Mouse (Mus musculus): ENCODE results near the gene Crhr2.

The Crhr2 gene

GRCm38 (mm10) chr6:55123056-55123455 is 9.8 kb downstream of the Crhr2 start:
- DNase-seq (ENCODE audit: low spot score in 2 of 2) = no peak

- DNase-seq (ENCODE audit: low spot score in 2 of 2) = no peak
These were observed 15.3 kb downstream of the Crhr2 start for GRCm38 (mm10) chr6:55117325-55118109.

DNA sequence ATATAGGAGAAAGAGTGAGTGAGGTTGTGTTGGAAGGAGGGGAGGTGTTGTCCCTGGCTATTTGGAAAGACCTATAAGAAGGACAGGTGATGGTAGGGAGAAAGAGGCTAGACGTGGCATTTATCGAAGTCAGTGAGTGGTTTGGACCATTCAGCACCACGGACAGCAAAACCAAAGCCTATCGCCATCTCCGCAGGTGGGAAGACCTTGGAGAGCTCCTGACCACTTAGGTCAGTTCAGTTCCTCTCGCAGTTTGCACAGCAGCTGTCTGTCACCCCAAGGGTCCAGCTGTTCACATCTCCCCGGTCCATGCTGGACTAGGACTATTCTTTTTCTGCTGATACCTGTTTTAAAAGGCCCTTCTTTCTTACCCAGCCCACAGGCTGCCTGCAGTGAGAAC is 24.5 kb downstream of the Crhr2 start:
- DNase-seq (ENCODE audit: low spot score in 2 of 2) = peak in 1 of 2 experiments; percentile 26

GRCm38 (mm10) chr6:55098603-55099002 is 34.2 kb downstream of the Crhr2 start:
- no peak for DNase-seq (ENCODE audit: low spot score in 2 of 2)

DNA sequence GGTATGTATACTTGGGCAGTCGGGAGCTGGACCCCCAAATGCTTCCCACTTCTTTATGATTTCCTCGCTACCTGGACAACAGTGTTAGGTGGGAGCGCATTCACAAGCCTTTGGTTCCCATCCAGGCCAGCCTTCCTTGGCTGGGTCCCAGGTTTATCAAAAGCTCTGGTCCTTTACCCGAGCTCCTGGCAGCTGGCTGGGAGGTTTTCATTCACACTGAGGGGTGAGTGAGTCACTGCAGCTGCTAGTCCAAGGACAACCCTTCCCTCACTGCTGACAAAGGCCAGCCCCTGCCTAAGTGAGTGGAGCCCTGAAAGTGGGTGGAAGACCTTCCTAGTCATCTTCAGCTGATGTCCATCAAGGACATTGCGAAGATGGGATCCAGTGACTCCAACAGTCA is 34.8 kb downstream of the Crhr2 start:
- DNase-seq (ENCODE audit: low spot score in 2 of 2) = peak in 1 of 2 experiments; percentile 22

GRCm38 (mm10) chr6:55093431-55094146 is 39.2 kb downstream of the Crhr2 start:
- no peak for DNase-seq (ENCODE audit: low spot score in 2 of 2)

DNA sequence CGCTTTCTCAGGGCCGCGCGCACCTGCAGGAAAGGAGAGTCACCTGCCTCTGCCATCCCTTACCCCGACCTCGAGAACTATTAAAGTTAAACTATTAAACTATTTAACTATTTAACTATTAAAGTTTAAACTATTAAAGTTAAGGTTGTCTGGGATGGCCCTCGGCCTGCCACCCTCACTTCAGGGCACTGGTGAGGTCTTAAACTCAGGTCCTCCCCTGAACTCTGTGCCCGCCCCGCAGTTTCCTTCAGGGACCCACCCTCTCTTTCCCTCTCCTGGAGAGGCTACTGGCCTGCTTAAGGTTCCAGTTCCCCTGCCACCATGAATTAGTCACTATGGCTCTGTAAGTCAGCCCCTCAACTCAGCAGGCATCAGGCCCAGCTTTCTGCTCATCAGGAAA is 41.4 kb downstream of the Crhr2 start:
- no peak for DNase-seq (ENCODE audit: low spot score in 2 of 2)

DNA sequence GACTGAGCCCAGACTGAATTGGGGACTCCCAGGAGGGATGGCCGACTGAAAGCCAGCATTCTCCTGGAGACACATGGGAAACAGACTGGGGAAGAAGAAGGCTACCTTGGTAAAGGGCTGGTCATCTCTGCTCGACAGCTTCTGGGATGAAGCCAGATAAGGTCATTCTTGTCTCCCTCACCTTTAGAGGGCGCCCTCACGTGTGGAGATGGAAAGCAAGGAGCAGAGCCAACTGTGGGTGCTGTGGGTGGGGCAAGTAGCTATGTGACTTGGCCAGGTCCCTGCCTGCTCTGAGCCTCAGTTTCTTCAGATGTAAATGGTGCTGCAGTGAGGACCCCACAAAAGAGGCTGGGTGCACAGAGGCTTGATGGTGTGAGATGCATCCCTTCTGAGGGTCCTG is 42.2 kb downstream of the Crhr2 start:
- DNase-seq (ENCODE audit: low spot score in 2 of 2) = no peak

DNA sequence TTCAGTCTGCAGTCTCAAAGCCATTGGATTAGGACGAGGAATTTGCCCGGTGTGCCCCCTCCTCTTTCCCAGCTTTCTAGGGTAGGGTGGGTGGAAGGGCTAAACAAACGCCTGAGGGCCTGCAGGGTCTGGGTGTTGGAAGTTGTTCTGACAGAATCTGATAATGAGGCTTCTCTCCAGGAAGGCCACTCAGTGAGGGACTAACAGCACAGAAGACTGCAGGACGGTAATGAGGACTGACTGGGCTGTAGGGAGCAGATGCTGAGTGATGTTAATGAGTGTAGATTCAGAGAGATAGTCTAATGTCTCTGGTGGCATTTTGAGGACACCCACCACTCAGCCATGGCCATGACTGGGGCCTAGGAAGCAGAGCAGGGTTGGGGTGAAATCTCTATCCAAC is 45.5 kb downstream of the Crhr2 start:
- DNase-seq (ENCODE audit: low spot score in 2 of 2) = no peak

DNA sequence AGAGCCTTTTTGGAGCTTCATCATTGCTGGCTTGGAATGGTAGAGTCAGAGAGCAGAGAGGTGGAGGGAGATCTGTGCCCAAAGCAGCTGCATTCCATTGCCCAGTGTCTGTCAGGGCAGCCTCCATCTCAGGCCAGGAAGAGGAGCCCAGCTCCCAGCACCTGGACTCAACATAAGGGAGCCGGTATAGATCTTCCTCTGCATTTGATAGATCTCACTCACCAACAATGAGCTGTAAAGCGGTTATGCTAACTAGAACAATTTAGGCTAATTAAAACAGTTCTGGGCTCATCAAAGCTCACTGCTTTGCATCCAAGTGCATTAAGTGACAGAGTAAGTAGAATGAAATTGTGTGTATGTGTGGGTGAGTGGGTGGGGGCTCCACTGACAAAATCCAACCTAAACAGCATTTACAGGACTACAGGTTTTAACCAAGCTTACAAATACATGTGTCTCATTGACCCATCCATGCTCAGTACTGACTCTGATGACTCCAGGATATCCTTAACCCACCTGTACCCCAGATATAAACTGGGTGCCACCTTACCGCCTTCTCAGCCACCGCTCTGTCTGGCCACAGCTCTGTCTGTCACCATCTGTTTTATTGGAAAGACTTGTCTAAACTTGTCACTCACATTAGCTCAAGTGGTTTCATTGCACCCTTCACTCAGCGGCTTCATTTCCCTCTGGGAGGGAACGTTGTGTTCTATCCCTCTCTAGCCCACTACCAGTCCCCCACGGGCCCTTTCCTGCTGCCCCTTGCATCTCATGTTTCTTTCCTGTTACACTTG is 50.4 kb downstream of the Crhr2 start:
- DNase-seq (ENCODE audit: low spot score in 2 of 2) = no peak

GRCm38 (mm10) chr6:55081379-55081778 is 51.4 kb downstream of the Crhr2 start:
- DNase-seq (ENCODE audit: low spot score in 2 of 2) = no peak

- DNase-seq (ENCODE audit: low spot score in 2 of 2) = no peak
These were observed 56.1 kb downstream of the Crhr2 start for GRCm38 (mm10) chr6:55076561-55077255.

- DNase-seq (ENCODE audit: low spot score in 2 of 2) = no peak
These were observed 66.9 kb downstream of the Crhr2 start for GRCm38 (mm10) chr6:55065903-55066302.

GRCm38 (mm10) chr6:55064477-55064827 is 68.4 kb downstream of the Crhr2 start:
- no peak for DNase-seq (ENCODE audit: low spot score in 2 of 2)

DNA sequence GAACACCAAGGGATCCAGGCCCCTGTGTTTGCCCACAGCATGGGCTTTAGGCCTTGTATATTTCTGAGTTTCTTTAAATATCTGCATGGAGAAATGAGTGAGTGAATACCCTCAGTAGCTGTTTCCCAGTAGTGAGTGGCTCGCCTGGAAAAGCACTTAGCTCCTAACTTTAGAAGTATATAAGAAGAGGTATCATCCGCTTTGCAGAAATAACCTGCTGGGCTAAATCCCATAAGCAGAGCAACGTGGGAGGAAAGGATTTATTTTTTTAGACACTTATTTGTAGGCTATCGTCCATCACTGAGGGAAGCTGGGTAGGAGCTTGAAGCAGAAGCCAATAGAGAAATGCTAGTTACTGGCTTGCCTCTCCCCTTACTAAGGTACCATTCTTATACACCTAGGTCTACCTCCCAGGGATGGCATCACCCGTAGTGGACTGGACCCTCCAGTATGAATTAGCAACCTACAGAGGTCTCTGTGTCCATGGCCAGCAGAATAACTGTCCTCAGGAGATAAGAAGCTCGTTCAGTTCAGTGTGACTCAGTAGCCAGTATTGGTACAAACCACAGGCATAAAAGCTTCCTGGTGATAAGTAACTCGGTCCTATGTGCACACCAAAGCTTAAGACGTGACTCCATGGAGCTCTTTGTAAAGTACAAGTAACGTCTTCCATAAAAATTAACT is 68.9 kb downstream of the Crhr2 start:
- DNase-seq (ENCODE audit: low spot score in 2 of 2) = no peak

DNA sequence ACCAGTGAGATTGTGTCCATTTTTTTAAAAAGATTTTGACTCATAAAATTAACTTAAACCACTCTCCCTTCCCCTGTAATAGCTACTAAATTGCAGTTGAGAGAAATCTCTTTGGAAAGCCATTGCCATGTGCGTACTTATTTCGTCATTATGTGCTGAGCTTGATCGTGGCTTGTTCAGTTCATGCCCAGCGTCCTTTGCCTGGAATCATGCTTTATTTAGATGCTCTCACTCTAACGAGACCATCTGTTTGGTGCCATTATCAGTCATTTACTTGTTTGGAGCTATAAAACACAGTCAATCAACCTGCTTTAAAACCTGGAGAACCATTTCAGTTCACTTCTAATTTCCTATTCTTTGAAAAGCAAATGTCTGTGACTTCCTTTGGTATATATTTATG is 70.6 kb downstream of the Crhr2 start:
- no peak for DNase-seq (ENCODE audit: low spot score in 2 of 2)

DNA sequence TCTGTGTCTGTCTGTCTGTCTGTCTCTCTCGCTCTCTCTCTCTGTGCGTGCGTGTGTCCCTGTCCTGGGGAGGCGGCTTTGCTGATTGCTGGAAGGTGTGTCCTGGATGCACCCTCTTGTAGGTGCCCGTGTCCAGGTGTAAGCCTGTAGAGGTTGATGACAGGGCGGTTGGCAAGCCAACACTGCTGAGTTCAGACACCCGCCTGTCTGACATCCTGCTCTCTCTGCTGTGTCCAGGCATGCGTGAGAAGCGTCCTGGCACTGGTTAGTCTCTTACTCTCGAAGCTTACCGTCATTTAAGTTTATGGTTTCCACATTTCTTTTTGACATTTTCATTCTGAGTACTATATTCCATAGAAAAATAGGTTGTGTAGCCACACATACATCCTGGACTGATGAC is 71.5 kb downstream of the Crhr2 start:
- DNase-seq (ENCODE audit: low spot score in 2 of 2) = no peak

DNA sequence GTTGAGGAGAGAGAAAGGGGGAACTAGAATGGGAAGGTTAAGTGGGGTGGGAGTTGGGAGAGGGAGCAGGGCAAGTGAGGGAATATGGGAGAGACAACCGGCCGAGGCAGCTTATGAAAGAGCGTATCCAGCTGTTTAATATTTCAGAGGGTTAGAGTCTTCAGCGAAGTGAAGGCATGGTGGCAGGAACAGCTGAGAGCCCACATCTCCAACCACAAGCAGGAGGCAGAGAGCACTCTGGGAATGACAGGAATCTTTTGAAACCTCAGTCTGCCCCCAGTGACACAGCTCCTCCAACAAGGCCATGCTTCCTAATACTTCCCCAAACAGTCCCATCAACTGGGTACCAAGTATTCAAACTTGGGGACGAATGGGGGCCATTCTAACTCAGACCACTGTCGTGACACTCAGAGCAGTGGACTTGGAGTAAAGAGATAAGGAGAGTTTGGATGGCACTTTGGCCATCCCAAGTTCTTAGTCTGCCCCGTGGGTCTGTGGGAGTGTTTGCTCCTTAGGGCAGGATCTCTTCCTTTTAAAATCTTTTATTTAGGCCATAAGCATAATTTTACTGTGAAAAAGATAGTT is 72.5 kb downstream of the Crhr2 start:
- DNase-seq (ENCODE audit: low spot score in 2 of 2) = no peak

DNA sequence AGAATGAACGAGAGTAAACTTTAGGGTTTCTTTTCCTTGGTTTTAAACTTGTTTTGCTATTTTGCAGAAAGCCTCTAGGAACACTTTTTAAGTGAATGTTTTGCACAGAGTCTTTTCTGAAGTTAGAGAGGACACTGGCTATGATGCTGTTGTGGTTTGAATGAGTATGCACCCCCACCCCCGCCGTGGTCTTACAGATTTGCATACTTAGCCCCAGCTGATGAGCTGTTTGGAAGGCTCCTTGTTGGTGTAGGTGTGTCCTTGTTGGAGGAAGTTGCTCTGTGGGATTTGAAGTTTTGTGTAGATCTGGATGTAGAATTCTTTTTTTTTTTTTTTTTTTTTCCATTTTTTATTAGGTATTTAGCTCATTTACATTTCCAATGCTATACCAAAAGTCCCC is 75.4 kb downstream of the Crhr2 start:
- DNase-seq (ENCODE audit: low spot score in 2 of 2) = no peak

DNA sequence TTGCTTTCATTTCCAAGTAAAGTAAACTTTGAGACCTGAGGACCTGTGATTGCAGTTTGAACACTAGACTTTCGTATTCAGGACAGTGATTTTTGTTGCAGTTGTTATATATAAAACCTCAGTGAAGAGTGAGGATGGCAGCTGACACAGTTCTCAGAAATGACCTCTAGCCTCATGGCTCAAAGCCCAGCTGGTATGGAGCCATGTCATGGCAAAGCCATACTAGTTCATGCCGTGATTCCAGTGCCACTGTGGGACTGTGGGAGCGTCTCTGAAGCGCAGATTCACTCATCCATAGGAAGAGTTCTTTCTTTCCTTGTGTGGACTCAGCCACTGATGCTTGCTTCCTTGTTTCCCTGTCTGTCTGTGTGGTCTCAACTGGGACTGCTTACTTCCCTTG is 78.3 kb downstream of the Crhr2 start:
- no peak for DNase-seq (ENCODE audit: low spot score in 2 of 2)

- DNase-seq (ENCODE audit: low spot score in 2 of 2) = no peak
These were observed 83.6 kb downstream of the Crhr2 start for GRCm38 (mm10) chr6:55049186-55049585.
